In the genomic region with DNA sequence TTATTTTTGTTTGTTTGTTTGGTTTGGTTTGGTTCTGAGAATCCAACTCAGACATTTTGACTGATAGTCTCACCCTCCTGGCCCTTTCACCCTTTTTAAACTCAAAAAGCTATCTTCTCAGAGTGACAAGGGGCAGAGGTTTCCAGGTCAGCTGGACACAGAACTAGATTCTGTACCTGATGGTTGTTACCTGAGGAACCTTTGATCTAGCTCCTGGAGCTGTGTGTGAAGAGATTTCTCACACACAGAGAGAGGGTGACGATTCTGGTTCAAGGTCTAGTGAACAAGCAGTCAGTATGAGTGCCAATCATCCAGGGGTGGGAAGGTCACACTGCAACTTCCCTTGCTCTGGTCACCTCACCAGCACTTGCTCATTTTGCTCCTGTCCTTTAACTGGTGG, we compare ENCODE assay signal across 23 mouse cellular contexts.
DNase-seq lines count a peak whose midpoint lies in the region; ATAC-seq and TF ChIP-seq lines count a peak whose summit lies in the region.
"Had no signal": no experiment of that assay in that cellular context is flagged by ENCODE, and none has a peak within 500 bp of the region (broad histone marks: within the 10 kb centered on the region; RNA-seq: fewer than 3 reads in every experiment).

No protein-coding gene starts in this region.

- no peaks in the 10 kb centered on the region for H3K79me2 ChIP-seq in liver, adult 2 months (ENCODE audit: control insufficient read depth, insufficient read depth, low read length)

- no peak for DNase-seq in hindbrain, embryonic 10.5 days (ENCODE audit: low spot score)
- DNase-seq in kidney, adult 9 months: peak; percentile 14
- DNase-seq in kidney, postnatal 4 days: no peak
- peak; percentile 90 for DNase-seq in liver, adult 2 months (ENCODE audit: extremely low read depth, low read depth, low spot score)
- DNase-seq in liver: no peak
- DNase-seq: adrenal gland, adult 8-10 months; adrenal gland, postnatal 14 days; adrenal gland, postnatal 36 days; B cell, adult 2 months; cerebellum, adult 11-12 months; cerebellum, adult 2 months; cerebellum, adult 9-10 months; cerebellum, postnatal 10 days; cerebellum, postnatal 25 days had no signal

- no peak overlapping the region for H3K4me2 ChIP-seq in hindbrain, embryonic 13.5 days
- H3K4me2 ChIP-seq: embryonic facial prominence, embryonic 12.5 days; forebrain, embryonic 13.5 days; forebrain, embryonic 15.5 days had no signal

- no peaks in the 10 kb centered on the region for H3K9me3 ChIP-seq in hindbrain, embryonic 10.5 days
- H3K9me3 ChIP-seq in hindbrain, embryonic 13.5 days: no peaks in the 10 kb centered on the region
- H3K9me3 ChIP-seq: embryonic facial prominence, embryonic 10.5 days; embryonic facial prominence, embryonic 12.5 days; forebrain, embryonic 13.5 days; forebrain, embryonic 15.5 days; G1E had no signal

- no peaks in the 10 kb centered on the region for H3K4me1 ChIP-seq in hindbrain, embryonic 10.5 days (replicated peaks)
- H3K4me1 ChIP-seq in hindbrain, embryonic 13.5 days (replicated peaks): no peaks in the 10 kb centered on the region
- H3K4me1 ChIP-seq in liver, adult 2 months (ENCODE audit: control insufficient read depth, insufficient read depth, low read length): peaks cover 9% of the 10 kb centered on the region; the same call in 1 of the 2 replicates
- H3K4me1 ChIP-seq: forebrain, embryonic 15.5 days had no signal

- WGBS in hindbrain, embryonic 10.5 days: 79% methylated on average over 1 of the region's 1 CpGs
- WGBS in hindbrain, embryonic 13.5 days: 66% methylated on average over 1 of the region's 1 CpGs
- WGBS in liver, adult 2 months: 12% methylated on average over 1 of the region's 1 CpGs

- H3K9ac ChIP-seq in hindbrain, embryonic 13.5 days: no peak overlapping the region
- no peak overlapping the region for H3K9ac ChIP-seq in liver, adult 2 months (ENCODE audit: low read depth, low read length)
- H3K9ac ChIP-seq: embryonic facial prominence, embryonic 12.5 days; forebrain, embryonic 13.5 days; forebrain, embryonic 15.5 days had no signal

- TF ChIP-seq CTCF in liver, adult 2 months (IDR thresholded peaks at IDR 0.05; ENCODE audit: low read depth, low read length): no peak

- no peak for ATAC-seq in hindbrain, embryonic 13.5 days (ENCODE audit: low FRiP score)
- ATAC-seq: activated CD4-positive, CD25-positive, alpha-beta regulatory T cell, adult 4 months; CD4-positive, CD25-positive, alpha-beta regulatory T cell, adult 4 months; forebrain, embryonic 13.5 days; forebrain, embryonic 15.5 days; Patski had no signal

- no peaks in the 10 kb centered on the region for H3K27me3 ChIP-seq in hindbrain, embryonic 10.5 days (ENCODE audit: insufficient read depth, poor library complexity, severe bottlenecking)
- no peaks in the 10 kb centered on the region for H3K27me3 ChIP-seq in hindbrain, embryonic 13.5 days
- H3K27me3 ChIP-seq in liver, adult 2 months (ENCODE audit: control insufficient read depth, insufficient read depth, low read length): no peaks in the 10 kb centered on the region
- H3K27me3 ChIP-seq: embryonic facial prominence, embryonic 12.5 days; forebrain, embryonic 13.5 days; forebrain, embryonic 15.5 days; Patski had no signal

- no peak overlapping the region for H3K4me3 ChIP-seq in hindbrain, embryonic 10.5 days
- H3K4me3 ChIP-seq in hindbrain, embryonic 13.5 days: no peak overlapping the region
- no peak overlapping the region for H3K4me3 ChIP-seq in liver, adult 2 months (ENCODE audit: insufficient read depth, low read depth, low read length)
- H3K4me3 ChIP-seq: embryonic facial prominence, embryonic 10.5 days; embryonic facial prominence, embryonic 12.5 days; forebrain, embryonic 13.5 days; forebrain, embryonic 15.5 days had no signal

- TF ChIP-seq POLR2A in liver, adult 2 months (IDR thresholded peaks at IDR 0.05; ENCODE audit: extremely low read depth, insufficient read depth, low read length): no peak

- H3K36me3 ChIP-seq in hindbrain, embryonic 10.5 days: no peaks in the 10 kb centered on the region
- no peaks in the 10 kb centered on the region for H3K36me3 ChIP-seq in hindbrain, embryonic 13.5 days
- no peaks in the 10 kb centered on the region for H3K36me3 ChIP-seq in liver, adult 2 months (ENCODE audit: control insufficient read depth, insufficient read depth, low read length)
- H3K36me3 ChIP-seq: embryonic facial prominence, embryonic 10.5 days; embryonic facial prominence, embryonic 12.5 days; forebrain, embryonic 15.5 days; G1E had no signal

- H3K27ac ChIP-seq in hindbrain, embryonic 10.5 days: 0 out of 2 replicates have a peak overlapping the region, but pooled peaks have one; percentile 25
- H3K27ac ChIP-seq in hindbrain, embryonic 13.5 days: no peak overlapping the region
- H3K27ac ChIP-seq in liver, adult 2 months (replicated peaks; ENCODE audit: insufficient read depth, low read depth, low read length): no peak overlapping the region; the same call in 1 of the 2 replicates
- H3K27ac ChIP-seq: embryonic facial prominence, embryonic 10.5 days; embryonic facial prominence, embryonic 12.5 days; forebrain, embryonic 13.5 days; forebrain, embryonic 15.5 days had no signal

Comparison
In these comparisons a context has a peak if more than half of its experiments do, and no peak if none do; other contexts are left out.
1. DNase-seq: peak in kidney, adult 9 months (single experiment) and liver, adult 2 months (single experiment); none in hindbrain, embryonic 10.5 days (single experiment), kidney, postnatal 4 days (0 of 2) and liver (single experiment).